Mouse (Mus musculus): ENCODE data around the gene Cacna1f. TPM values are rescaled to one million over a fixed set of nuclear protein-coding genes. Genes with fewer than 3 reads are reported as not detected.

Cacna1f gene
- polyA plus RNA-seq, 1 experiment from 2014 or later: 0.04 TPM

DNA sequence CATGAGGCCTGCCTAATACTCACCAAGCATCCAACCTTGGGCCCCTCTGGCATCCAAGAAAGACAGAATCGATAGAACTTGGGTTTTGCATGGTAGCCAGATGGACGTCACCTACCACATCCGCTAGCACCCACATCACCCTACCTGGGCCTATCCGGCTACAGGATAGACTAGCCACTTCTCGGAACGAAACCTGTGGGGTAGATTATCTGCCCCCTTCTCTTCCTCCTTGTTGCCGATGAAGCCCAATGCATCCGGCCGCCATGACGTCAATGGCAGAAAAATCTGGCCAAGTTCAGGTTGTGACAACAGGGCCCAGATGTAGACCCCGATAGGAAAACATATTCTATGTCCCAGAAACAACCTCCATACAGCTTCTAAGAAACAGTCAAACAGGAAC lies 23.0 kb upstream of the Cacna1f start:
- Histone ChIP-seq H3K4me1 (no peaks in the 10 kb centered on the region), H3K27me3 (replicated peaks) (no peaks in the 10 kb centered on the region), H3K9ac (no peak overlapping the region), H3K36me3 (0 out of 2 replicates have a peak, but pooled peaks cover 4% of the 10 kb centered on the region), H3K4me2 (no peak overlapping the region), H3K9me3 (replicated peaks) (no peaks in the 10 kb centered on the region), H3K4me3 (no peak overlapping the region), H3K27ac (no peak overlapping the region)
- 81% methylated on average over 11 of the region's 11 CpGs for WGBS (ENCODE audit: insufficient replicate concordance)
- ATAC-seq: no peak

DNA sequence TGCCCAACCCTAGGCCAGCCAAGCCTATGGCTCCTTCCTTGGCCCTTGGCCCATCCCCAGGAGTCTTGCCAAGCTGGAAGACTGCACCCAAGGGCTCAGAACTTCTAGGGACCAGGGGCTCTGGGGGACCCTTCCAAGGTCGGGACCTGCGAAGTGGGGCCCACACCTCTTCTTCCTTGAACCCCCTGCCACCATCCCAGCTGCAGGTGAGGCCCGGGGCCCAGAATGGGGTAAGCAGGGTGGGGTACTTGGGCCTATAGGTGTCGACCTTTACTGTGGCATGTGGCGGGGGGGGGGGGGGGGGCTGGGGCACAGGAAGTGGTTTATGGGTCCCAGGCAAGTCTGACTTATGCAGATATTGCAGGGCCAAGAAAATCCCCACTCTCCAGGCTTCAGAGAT lies 20.5 kb upstream of the Cacna1f start:
- H3K27ac ChIP-seq: no peak overlapping the region
- H3K36me3 ChIP-seq: peaks cover 16% of the 10 kb centered on the region

DNA sequence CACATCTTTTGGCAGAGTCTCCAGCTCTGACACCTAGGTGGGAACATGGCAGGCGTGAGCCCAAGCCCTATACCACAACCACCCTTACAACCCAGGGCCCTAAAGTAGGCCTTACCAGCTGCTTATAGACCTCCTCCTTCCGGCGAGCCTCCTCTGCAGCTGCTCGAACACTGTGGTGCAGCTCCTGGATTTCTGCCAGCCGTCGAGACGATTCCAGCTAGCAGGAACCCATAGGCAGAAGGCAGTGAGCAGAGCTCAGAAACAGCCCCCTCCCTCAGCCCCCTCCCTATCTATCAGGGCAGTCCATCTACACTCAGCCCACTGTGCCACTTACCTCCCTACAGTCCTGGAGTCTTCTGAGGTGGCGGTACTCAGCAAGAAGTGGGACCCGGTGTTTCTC lies 11.5 kb upstream of the Cacna1f start:
- Histone ChIP-seq H3K27me3 (replicated peaks) (no peaks in the 10 kb centered on the region), H3K9me3 (replicated peaks) (no peaks in the 10 kb centered on the region), H3K36me3 (peaks cover 85% of the 10 kb centered on the region), H3K9ac (no peak overlapping the region), H3K4me3 (no peak overlapping the region), H3K4me1 (no peaks in the 10 kb centered on the region), H3K27ac (no peak overlapping the region), H3K4me2 (no peak overlapping the region)
- ATAC-seq: no peak
- whole genome bisulfite sequencing (ENCODE audit: insufficient replicate concordance): 89% methylated on average over 9 of the region's 9 CpGs

More for the DNA sequence above, 20.5 kb upstream of the Cacna1f start:
- Histone ChIP-seq H3K9me3 (replicated peaks) (no peaks in the 10 kb centered on the region), H3K27me3 (replicated peaks) (no peaks in the 10 kb centered on the region), H3K4me2 (no peak overlapping the region), H3K9ac (no peak overlapping the region), H3K4me1 (no peaks in the 10 kb centered on the region), H3K4me3 (no peak overlapping the region)
- ATAC-seq: no peak
- WGBS (ENCODE audit: insufficient replicate concordance): 77% methylated on average over 3 of the region's 5 CpGs

DNA sequence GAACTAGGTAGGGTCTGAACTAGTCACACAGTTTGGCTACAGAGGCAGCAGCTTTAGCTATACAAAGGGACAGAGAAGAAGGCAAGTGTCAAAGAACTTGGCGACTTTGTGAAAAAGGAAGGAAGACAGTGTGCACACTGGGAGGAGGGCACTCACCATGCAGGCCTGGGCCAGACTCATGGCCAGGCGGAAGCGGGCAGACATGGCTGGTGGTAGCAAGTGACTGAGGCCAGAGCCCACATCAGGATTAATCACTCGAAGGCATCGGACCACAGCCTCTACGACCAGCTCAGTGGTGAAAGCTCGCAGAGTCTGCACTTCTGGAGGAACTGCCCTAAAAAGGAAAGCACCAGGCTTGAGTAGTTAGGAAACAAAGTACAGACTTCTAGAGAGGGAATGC lies 2.9 kb upstream of the Cacna1f start:
- H3K9ac ChIP-seq: no peak overlapping the region
- peak overlapping the region; percentile 72 for H3K4me2 ChIP-seq
- ATAC-seq: no peak

DNA sequence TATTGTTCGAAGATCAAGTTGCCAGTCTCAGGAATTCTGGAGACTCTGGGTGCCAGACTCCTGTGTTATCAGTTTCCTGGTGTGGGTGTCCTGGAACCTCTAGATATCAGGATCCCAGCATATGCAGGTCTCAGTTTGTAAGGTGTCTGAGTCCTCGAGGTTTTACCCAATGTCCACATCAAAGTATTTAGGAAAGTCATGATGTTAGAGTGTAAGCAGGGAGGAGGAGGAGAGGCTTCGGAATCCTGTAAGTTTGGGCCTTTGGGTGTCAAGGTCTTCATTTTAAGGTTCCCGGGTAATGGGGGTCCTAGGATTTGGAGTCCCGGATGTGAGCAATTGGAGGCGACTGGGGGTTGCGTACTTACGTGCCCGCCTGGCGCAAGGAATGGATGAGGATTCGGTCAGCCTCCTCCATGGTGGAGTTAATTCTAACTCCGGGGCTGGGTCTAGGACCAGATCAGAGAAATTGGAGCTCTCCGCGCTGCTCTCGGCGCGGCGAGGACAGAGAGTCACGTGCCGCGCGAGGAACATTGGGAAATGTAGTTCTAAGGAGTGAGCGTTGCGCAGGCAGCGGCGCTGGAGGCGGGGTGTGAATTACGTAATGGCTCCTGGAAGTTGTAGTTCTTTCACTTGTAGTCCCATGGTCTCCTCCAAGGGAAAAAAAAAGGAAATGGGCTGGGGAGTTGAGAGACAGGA lies 1.9 kb upstream of the Cacna1f start, which contains the start of gene Ccdc22:
Ccdc22 (minus strand) TSS at position 639 of the 696 bp plus-strand sequence.
- Histone ChIP-seq H3K4me2 (peak within 1 kb of the TSS; percentile 72), H3K27me3 (replicated peaks) (peaks cover 21% of the 10 kb centered on the region), H3K27ac (no peak within 1 kb of the TSS), H3K4me3 (peak within 1 kb of the TSS; percentile 59), H3K36me3 (peaks cover 11% of the 10 kb centered on the region; the same call in 1 of the 2 replicates), H3K9ac (peak within 1 kb of the TSS; percentile 65), H3K4me1 (peaks cover 11% of the 10 kb centered on the region), H3K9me3 (replicated peaks) (no peaks in the 10 kb centered on the region)
- ATAC-seq: peak; percentile 93
- 9% methylated on average over 28 of the region's 28 CpGs for WGBS (ENCODE audit: insufficient replicate concordance)

More for the DNA sequence above, 2.9 kb upstream of the Cacna1f start:
- H3K9me3 ChIP-seq (replicated peaks): no peaks in the 10 kb centered on the region
- H3K36me3 ChIP-seq: peaks cover 19% of the 10 kb centered on the region
- peak overlapping the region; percentile 59; the same call in 1 of the 2 replicates for H3K4me3 ChIP-seq
- 71% methylated on average over 7 of the region's 7 CpGs for WGBS (ENCODE audit: insufficient replicate concordance)
- H3K4me1 ChIP-seq: peaks cover 11% of the 10 kb centered on the region
- peaks cover 16% of the 10 kb centered on the region for H3K27me3 ChIP-seq (replicated peaks)
- H3K27ac ChIP-seq: no peak overlapping the region

DNA sequence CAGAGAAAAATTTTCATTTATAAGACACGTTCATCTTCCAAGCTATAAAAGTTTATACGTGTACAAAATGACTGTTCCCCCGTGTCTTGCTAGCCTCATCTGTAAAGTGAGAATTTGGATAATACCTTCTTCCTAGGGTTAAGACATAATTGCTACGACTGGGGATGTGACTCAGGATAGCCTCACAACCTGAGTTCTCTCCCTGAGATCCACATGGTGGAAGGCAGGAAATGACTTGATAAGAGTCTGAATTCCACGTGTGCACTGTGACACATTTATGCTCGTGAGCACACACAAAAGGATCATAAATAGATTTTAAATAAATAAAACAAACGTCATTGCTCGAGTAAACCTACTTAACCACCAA lies 1.3 kb upstream of the Cacna1f start:
- WGBS (ENCODE audit: insufficient replicate concordance): 32% methylated on average over 8 of the region's 8 CpGs
- peaks cover 26% of the 10 kb centered on the region for H3K27me3 ChIP-seq (replicated peaks)
- H3K9ac ChIP-seq: no peak overlapping the region
- H3K4me1 ChIP-seq: peaks cover 11% of the 10 kb centered on the region
- no peak overlapping the region for H3K27ac ChIP-seq
- no peak overlapping the region; the same call in 1 of the 2 replicates for H3K4me3 ChIP-seq
- peaks cover 7% of the 10 kb centered on the region; the same call in 1 of the 2 replicates for H3K36me3 ChIP-seq
- H3K4me2 ChIP-seq: peak overlapping the region; percentile 72
- H3K9me3 ChIP-seq (replicated peaks): no peaks in the 10 kb centered on the region
- ATAC-seq: peak; percentile 17; the same call in 1 of the 2 replicates

DNA sequence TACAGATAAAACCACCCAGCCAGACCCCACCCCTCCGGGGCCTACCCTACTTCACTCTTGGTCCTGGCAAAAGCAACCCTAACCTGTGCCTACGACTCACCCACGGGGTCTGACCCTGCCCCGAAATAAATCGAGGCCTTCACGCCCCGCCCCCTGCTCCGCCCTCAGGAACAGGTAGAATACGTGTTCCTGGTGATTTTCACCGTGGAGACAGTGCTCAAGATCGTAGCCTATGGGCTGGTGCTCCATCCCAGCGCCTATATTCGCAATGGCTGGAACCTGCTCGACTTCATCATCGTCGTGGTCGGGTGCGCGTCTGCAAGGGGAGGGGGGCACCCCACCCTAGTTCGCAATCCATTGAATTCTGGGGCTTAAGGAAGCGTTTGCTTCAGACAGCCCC lies 3.2 kb downstream of the Cacna1f start:
- no peak for ATAC-seq
- peak overlapping the region; percentile 21; the same call in 1 of the 2 replicates for H3K4me3 ChIP-seq
- peaks cover 40% of the 10 kb centered on the region for H3K27me3 ChIP-seq (replicated peaks)
- 11% methylated on average over 20 of the region's 21 CpGs for WGBS (ENCODE audit: insufficient replicate concordance)
- no peak overlapping the region for H3K9ac ChIP-seq
- H3K4me1 ChIP-seq: no peaks in the 10 kb centered on the region
- no peak overlapping the region for H3K27ac ChIP-seq
- H3K9me3 ChIP-seq (replicated peaks): no peaks in the 10 kb centered on the region
- H3K36me3 ChIP-seq: no peaks in the 10 kb centered on the region
- peak overlapping the region; percentile 51 for H3K4me2 ChIP-seq

DNA sequence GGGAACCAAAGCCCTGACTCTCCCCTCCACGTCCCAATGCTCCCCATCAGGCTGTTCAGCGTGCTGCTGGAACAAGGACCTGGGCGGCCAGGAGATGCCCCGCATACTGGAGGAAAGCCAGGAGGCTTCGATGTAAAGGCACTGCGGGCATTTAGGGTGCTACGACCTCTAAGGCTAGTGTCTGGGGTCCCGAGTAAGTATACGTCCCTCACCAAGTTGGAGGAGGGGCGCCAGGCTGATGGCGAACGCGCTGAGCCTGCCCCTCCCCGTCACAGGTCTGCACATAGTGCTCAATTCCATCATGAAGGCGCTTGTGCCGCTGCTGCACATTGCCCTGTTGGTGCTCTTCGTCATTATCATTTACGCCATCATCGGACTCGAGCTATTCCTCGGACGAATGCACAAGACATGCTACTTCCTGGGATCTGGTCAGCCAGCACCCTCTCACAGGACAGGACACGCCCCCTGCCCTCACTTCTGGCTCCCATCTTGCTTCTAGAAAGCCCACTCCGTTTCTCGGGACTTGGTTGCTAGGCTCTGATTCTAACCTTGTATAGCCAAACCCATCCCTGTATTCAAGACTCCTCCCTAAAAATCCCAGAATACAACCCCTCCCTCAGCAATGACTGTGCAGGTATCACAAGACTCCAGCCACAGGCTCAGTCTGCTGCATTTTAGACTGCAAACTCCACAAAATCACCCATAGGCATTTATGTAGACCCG lies 3.8 kb downstream of the Cacna1f start:
- WGBS (ENCODE audit: insufficient replicate concordance): 24% methylated on average over 26 of the region's 26 CpGs
- H3K4me1 ChIP-seq: no peaks in the 10 kb centered on the region
- H3K27me3 ChIP-seq (replicated peaks): peaks cover 40% of the 10 kb centered on the region
- H3K9me3 ChIP-seq (replicated peaks): no peaks in the 10 kb centered on the region
- ATAC-seq: no peak
- no peaks in the 10 kb centered on the region for H3K36me3 ChIP-seq
- no peak overlapping the region for H3K27ac ChIP-seq
- H3K4me3 ChIP-seq: peak overlapping the region; percentile 21; the same call in 1 of the 2 replicates
- H3K4me2 ChIP-seq: peak overlapping the region; percentile 51
- H3K9ac ChIP-seq: no peak overlapping the region

DNA sequence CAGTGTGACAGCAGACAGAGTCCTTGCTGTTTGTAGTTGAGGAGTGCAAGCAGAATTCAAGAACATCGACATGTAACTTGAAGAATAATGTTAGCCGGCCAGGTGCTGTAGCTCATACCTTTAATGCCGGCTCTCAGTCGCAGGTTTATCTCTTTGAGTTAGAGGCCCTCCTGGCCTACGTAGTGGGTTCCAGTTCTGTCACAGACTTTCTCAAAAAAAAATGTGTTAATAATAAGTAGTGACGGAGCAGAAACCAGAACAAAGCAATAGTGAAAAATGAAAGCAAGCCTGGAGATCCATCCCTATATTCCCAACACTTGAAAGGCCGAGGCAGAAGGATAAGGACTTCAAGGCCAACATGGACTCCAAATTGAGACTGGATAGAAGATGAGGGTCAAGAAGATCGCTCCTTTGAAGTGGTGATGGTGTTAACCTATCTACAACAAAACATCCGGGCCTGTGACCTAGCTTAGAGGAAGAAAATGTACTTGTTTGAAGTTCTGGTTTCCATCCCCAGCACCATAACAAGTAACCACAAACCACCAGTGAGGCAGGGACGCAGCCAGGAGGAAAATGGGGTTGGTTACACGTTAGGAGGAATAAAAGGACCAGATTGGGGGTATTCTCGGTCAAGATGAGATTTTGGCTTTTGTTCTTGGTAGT lies 11.1 kb downstream of the Cacna1f start:
- Histone ChIP-seq H3K4me2 (no peak overlapping the region), H3K4me1 (no peaks in the 10 kb centered on the region), H3K27ac (no peak overlapping the region), H3K9me3 (replicated peaks) (no peaks in the 10 kb centered on the region), H3K27me3 (replicated peaks) (no peaks in the 10 kb centered on the region), H3K36me3 (no peaks in the 10 kb centered on the region), H3K9ac (no peak overlapping the region), H3K4me3 (no peak overlapping the region)
- 62% methylated on average over 12 of the region's 12 CpGs for WGBS (ENCODE audit: insufficient replicate concordance)
- no peak for ATAC-seq

DNA sequence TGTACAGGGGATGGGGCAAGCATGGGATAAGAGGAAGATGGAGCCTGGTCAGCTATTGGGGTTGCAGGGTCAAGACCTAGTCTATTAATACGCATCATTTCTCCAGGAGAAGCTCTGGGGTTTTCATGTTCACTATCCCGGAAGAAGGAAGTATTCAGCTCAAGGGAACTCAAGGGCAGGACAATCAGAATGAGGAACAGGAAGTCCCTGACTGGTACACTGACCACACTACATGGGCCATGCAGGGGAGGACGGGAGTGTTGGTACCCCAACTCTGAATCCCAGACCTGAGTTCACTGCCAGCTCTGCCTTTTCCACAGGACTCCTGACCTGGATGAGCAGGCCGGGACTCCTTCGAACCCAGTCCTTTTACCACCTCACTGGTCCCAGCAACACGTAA lies 25.7 kb downstream of the Cacna1f start:
- ATAC-seq: no peak
- no peaks in the 10 kb centered on the region for H3K36me3 ChIP-seq
- 53% methylated on average over 6 of the region's 6 CpGs for WGBS (ENCODE audit: insufficient replicate concordance)

DNA sequence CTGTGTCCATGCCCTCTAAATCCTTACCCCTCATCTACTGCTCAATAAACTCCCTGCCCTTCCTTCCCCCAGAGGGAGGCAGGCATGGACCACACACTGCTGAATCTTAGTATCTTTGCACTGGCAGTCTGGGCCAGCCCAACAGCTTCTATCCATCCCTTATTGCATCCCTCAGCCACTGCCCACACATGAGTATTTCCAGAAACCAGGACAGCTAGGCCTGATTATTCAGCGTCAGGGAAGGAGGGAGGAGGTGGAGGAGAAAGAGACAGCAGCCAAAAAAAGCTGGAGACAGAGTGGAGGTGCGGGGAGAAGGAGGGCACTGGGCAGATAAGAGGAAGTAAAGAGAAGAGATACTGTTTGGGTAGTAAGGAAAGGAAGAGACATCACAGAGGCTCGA lies 28.2 kb downstream of the Cacna1f start:
- 24% methylated on average over 3 of the region's 3 CpGs for WGBS (ENCODE audit: insufficient replicate concordance)
- H3K27ac ChIP-seq: no peak overlapping the region
- H3K9me3 ChIP-seq (replicated peaks): no peaks in the 10 kb centered on the region
- no peak for ATAC-seq
- no peak overlapping the region for H3K4me3 ChIP-seq
- H3K4me1 ChIP-seq: peaks cover 9% of the 10 kb centered on the region
- H3K27me3 ChIP-seq (replicated peaks): peaks cover 15% of the 10 kb centered on the region
- H3K36me3 ChIP-seq: no peaks in the 10 kb centered on the region
- H3K4me2 ChIP-seq: no peak overlapping the region
- H3K9ac ChIP-seq: no peak overlapping the region

More for the DNA sequence above, 25.7 kb downstream of the Cacna1f start:
- Histone ChIP-seq H3K27ac (no peak overlapping the region), H3K27me3 (replicated peaks) (no peaks in the 10 kb centered on the region; the same call in 1 of the 2 replicates), H3K9ac (no peak overlapping the region), H3K4me3 (no peak overlapping the region), H3K9me3 (replicated peaks) (no peaks in the 10 kb centered on the region), H3K4me1 (no peaks in the 10 kb centered on the region), H3K4me2 (no peak overlapping the region)
